Mouse (Mus musculus) ES-E14 (cell line): ENCODE measurements around the gene Kxd1. TPM values are rescaled to one million over a fixed set of nuclear protein-coding genes. Genes with fewer than 3 reads are reported as not detected.

Source experiments
- DNase-seq: peaks from one replicate; pipeline ENCODE4 v3.0.0-alpha.2; 2013; ENCODE audit warnings: low read depth, low spot score
- H3K27ac ChIP-seq: 2 replicates; pipeline ENCODE4 v1.5.1; 2012; ENCODE audit warnings: low read depth, mild to moderate bottlenecking, low read length, moderate library complexity, mixed read lengths; ENCODE audit not compliant: poor library complexity, insufficient read depth, severe bottlenecking
- H3K36me3 ChIP-seq: 2 replicates; pipeline ENCODE4 v1.6.1; 2012; ENCODE audit warnings: mild to moderate bottlenecking, low read length, moderate library complexity, mixed read lengths; ENCODE audit not compliant: control insufficient read depth, poor library complexity, insufficient read depth, severe bottlenecking
- H3K4me1 ChIP-seq, 2 experiments: fragments of 150-350 bp in 1 of 2; sonication (generic) in 1 of 2; 2 replicates each; pipeline ENCODE4 v1.6.1; 2012; ENCODE audit warnings: low read length in 2 of 2, mild to moderate bottlenecking in 1 of 2, mixed read lengths in 1 of 2; ENCODE audit not compliant: control insufficient read depth in 2 of 2, insufficient read depth in 2 of 2, poor library complexity in 1 of 2
- H3K4me3 ChIP-seq, 2 experiments: fragments of 150-350 bp in 1 of 2; sonication (generic) in 1 of 2; 2 replicates each; pipeline ENCODE4 v1.5.1; 2012; ENCODE audit warnings: low read length in 2 of 2, low read depth in 1 of 2, mild to moderate bottlenecking in 1 of 2, mixed read lengths in 1 of 2; ENCODE audit not compliant: insufficient read depth in 1 of 2, poor library complexity in 1 of 2, severe bottlenecking in 1 of 2
- H3K9ac ChIP-seq: 2 replicates; pipeline ENCODE4 v1.6.1; 2012; ENCODE audit warnings: low read depth, mild to moderate bottlenecking, low read length, mixed read lengths; ENCODE audit not compliant: poor library complexity, insufficient read depth, severe bottlenecking
- H3K9me3 ChIP-seq: fragments of 150-350 bp; sonication (generic); 2 replicates; pipeline ENCODE4 v1.6.1; 2012; ENCODE audit warnings: low read depth, mild to moderate bottlenecking, low read length; ENCODE audit not compliant: control insufficient read depth, insufficient read depth
- CHD2 ChIP-seq: IDR thresholded peaks from 2 replicates; pipeline ENCODE4 v1.6.1; 2014; ENCODE audit warnings: mild to moderate bottlenecking, low read depth, low read length, inconsistent platforms
- HCFC1 ChIP-seq: IDR thresholded peaks from 2 replicates; pipeline ENCODE4 v1.6.1; 2012; ENCODE audit warnings: low read length, inconsistent platforms, borderline replicate concordance; ENCODE audit not compliant: insufficient read depth
- MAFK ChIP-seq: IDR thresholded peaks from 2 replicates; pipeline ENCODE4 v1.6.1; 2014; ENCODE audit warnings: mild to moderate bottlenecking, low read depth, low read length, inconsistent platforms; ENCODE audit not compliant: insufficient read depth
- ZC3H11A ChIP-seq: IDR thresholded peaks from 2 replicates; pipeline ENCODE4 v1.6.1; 2012; ENCODE audit warnings: low read depth, mild to moderate bottlenecking, inconsistent platforms, low read length, borderline replicate concordance
- ZNF384 ChIP-seq: IDR thresholded peaks from 2 replicates; pipeline ENCODE4 v1.6.1; 2012; ENCODE audit warnings: low read depth, low read length, inconsistent platforms
- in situ Hi-C, 2 experiments: fragments of 600-800 bp; cut with MboI; formaldehyde crosslinking; loops; one replicate each; pipeline ENCODE4 v1.15.1; 2025; ENCODE audit warnings: low sequenced_read_pairs in 2 of 2, inconsistent platforms in 1 of 2; ENCODE audit not compliant: unreplicated experiment in 2 of 2
- total RNA-seq: library from RNA; depleted of rRNA; stranded (reverse); fragments of 300-350 nt; gene quantifications from 2 replicates; pipeline ENCODE4 v1.2.3, GENCODE M21; 2012

Kxd1 gene
- total RNA-seq, 1 experiment, result 35.3 TPM

DNA sequence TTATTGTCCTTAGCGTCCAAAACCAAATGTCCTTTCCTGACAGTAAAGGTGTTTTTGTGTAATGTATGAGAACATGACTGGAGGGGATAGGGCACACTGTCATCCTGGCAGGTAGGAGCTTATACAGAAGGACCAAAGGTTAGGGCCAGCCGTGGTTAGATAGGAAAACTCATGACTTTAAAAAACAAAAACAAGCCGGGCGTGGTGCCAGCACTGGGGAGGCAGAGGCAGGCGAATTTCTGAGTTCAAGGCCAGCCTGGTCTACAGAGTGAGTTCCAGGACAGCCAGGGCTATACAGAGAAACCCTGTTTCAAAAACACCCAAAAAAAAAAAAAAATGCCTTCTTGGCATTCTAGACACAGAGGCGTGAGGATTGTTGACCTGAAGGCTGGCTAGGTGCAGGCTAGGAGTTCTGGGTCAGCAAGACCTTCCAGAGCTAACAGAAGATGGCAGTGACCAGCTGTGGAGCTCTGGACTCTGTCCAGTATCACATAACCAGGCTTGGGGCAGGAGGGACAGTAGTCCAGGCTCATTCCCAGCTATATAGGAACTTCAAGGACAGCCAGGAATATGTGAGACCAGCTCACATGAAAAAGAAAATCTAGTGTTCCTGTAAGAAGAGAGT is 36.1 kb upstream of the Kxd1 start:
- TF ChIP-seq HCFC1 (no peak), ZC3H11A (no peak), CHD2 (no peak), MAFK (no peak), ZNF384 (no peak)
- Histone ChIP-seq H3K9me3 (no peaks in the 10 kb centered on the region), H3K4me1 (peaks cover 0 to 22% of the 10 kb centered on the region in 2 experiments; a peak in 2 of 4 replicates), H3K9ac (no peak overlapping the region), H3K36me3 (no peaks in the 10 kb centered on the region; the same call in 1 of the 2 replicates), H3K27ac (no peak overlapping the region), H3K4me3 (no peak overlapping the region)
- no peak for DNase-seq
- in situ Hi-C loops, result no loop called here

DNA sequence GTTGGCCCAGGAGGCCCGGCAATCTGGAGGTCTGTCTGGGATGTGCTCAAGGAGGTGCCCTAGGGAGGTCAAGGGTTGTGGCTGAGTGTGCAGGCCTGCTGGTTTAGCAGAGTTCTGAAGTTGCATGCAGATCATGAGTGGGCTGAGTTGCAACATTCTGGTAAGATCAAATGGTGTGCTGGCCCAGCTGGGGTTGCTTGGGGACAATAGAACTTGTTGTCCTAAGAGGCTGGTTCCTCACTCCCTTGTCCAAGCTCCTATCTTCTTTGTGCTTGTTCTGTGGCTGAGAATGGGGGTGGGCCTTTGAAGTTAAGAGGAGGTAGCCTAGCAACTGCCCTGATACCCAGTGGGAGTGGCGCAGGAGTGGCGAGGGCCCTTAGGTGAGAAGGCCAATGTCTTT is 35.0 kb upstream of the Kxd1 start:
- Histone ChIP-seq H3K4me1 (peaks cover 0 to 26% of the 10 kb centered on the region in 2 experiments; a peak in 2 of 4 replicates), H3K4me3 (no peak overlapping the region), H3K9ac (no peak overlapping the region), H3K36me3 (no peaks in the 10 kb centered on the region; the same call in 1 of the 2 replicates), H3K9me3 (no peaks in the 10 kb centered on the region), H3K27ac (no peak overlapping the region)
- in situ Hi-C loops, result no loop called here
- no peak for DNase-seq
- TF ChIP-seq MAFK (no peak), ZC3H11A (no peak), ZNF384 (no peak), HCFC1 (no peak), CHD2 (no peak)

DNA sequence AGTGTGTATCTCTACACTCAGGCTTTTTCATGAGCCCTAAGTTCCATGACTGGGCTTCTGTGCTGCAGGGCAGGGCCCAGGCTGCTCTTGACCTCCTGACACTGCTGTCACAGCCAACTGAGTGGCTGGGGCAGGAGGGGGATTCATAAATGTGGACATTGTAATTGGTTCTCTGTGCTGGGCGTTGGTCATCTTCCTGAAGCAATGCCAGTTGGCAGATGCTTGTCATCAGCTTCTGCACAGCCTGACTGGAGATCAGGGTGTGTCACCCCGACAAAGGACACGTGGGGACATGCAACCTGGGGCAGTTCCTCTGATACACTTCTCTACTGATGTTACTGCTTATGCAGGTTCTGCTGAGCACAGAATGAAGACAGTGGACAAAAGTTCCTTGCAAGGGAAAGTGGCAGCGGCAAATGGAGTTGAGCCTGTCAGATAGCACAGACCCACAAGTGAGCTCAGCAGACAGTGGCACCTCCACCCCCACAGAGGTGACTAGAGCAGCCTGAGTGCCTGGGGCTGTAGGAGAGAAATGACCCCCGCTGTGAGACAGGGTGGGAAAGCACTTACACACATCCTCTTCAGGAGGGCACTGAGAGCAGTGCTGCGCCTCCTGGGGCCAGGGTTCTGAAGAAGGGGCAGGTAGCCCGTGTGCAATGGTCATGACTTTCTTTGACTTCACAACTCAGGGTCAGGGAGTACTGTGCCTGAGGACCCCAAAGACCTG is 34.2 kb upstream of the Kxd1 start:
- Histone ChIP-seq H3K4me1 (peaks cover 0 to 26% of the 10 kb centered on the region in 2 experiments; a peak in 2 of 4 replicates), H3K36me3 (no peaks in the 10 kb centered on the region; the same call in 1 of the 2 replicates), H3K9me3 (no peaks in the 10 kb centered on the region), H3K27ac (no peak overlapping the region), H3K4me3 (no peak overlapping the region), H3K9ac (no peak overlapping the region)
- in situ Hi-C loops, result no loop called here
- TF ChIP-seq ZC3H11A, result no peak
- no peak for TF ChIP-seq ZNF384
- TF ChIP-seq MAFK, result no peak
- no peak for DNase-seq

DNA sequence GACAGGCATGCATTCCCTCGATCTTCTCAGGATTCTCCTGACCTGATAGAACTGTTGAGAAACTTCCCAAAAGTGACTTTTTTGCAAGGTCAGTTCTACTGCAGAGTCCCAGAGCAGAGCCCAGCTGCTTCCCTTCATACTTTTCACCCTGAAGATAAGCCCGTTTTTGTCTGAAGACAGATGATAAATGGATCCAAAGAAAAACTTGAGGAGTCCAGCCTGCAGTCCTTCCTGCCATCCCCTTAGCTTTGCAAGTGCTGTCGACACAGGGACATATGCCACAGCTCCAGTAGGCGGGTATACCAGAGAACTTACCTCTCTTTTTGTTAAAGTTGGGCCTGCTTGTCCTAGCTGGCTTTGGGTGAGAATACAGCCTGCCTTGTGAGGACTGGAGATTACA is 33.6 kb upstream of the Kxd1 start:
- Histone ChIP-seq H3K4me3 (no peak overlapping the region), H3K9me3 (no peaks in the 10 kb centered on the region), H3K9ac (no peak overlapping the region), H3K36me3 (no peaks in the 10 kb centered on the region; the same call in 1 of the 2 replicates), H3K27ac (no peak overlapping the region), H3K4me1 (peaks cover 0 to 26% of the 10 kb centered on the region in 2 experiments; a peak in 2 of 4 replicates)
- in situ Hi-C loops, result no loop called here
- DNase-seq, result no peak
- TF ChIP-seq ZC3H11A (no peak), ZNF384 (no peak), HCFC1 (no peak), CHD2 (no peak), MAFK (no peak)
